Mouse (Mus musculus): Measurements from ENCODE around the gene Gm21992.

- TF ChIP-seq CTCF (conservative IDR thresholded peaks at IDR 0.05; ENCODE audit: low read length) = no peak
- no peak for TF ChIP-seq NANOG (IDR thresholded peaks at IDR 0.05; ENCODE audit: borderline replicate concordance, low read length)
- no peak for TF ChIP-seq POU5F1 (IDR thresholded peaks at IDR 0.05; ENCODE audit: borderline replicate concordance, low read length)
These were observed 28.5 kb downstream of the Gm21992 start for GRCm38 (mm10) chr19:4782891-4783290.
